Mouse (Mus musculus): ENCODE results near the gene Pde1c. TPM values are rescaled to one million over a fixed set of nuclear protein-coding genes. Genes with fewer than 3 reads are reported as not detected.

The Pde1c gene
- total and polyA plus RNA-seq, 3 experiments, result 9.7 to 85.7 (median 64.9) TPM

- intact Hi-C loops (cut with DNase I), result loop anchor here (10.0 kb wide), 1 partner anchor 299 kb away; no protein-coding TSS in a partner anchor
- H3K27me3 ChIP-seq (ENCODE audit: control insufficient read depth, insufficient read depth, low read length), result no peaks in the 10 kb centered on the region
- H3K9ac ChIP-seq (ENCODE audit: low read depth, low read length), result no peak overlapping the region
- H3K4me1 ChIP-seq (ENCODE audit: control insufficient read depth, insufficient read depth, low read length), result peaks cover 3% of the 10 kb centered on the region; the same call in 1 of the 2 replicates
- H3K79me2 ChIP-seq (replicated peaks; ENCODE audit: control insufficient read depth, insufficient read depth, low read length), result no peaks in the 10 kb centered on the region
- no peak overlapping the region for H3K4me3 ChIP-seq
- DNase-seq, result peak; percentile 32 to 54
- H3K27ac ChIP-seq, result peak overlapping the region; percentile 36
- no peaks in the 10 kb centered on the region for H3K36me3 ChIP-seq (ENCODE audit: control insufficient read depth, insufficient read depth, low read length)
- no peak for TF ChIP-seq EP300 (IDR thresholded peaks at IDR 0.05; ENCODE audit: insufficient read depth, low read depth, low read length)
- TF ChIP-seq POLR2A (IDR thresholded peaks at IDR 0.05; ENCODE audit: insufficient read depth, low read depth, low read length), result no peak
- no peak for TF ChIP-seq CTCF (IDR thresholded peaks at IDR 0.05)
- WGBS, result 64% methylated on average over 3 of the region's 3 CpGs
Observed at GRCm38 (mm10) chr6:56373753-56374152, 195.2 kb downstream of the Pde1c start.

GRCm38 (mm10) chr6:56373046-56373751, 195.7 kb downstream of the Pde1c start:
- no peaks in the 10 kb centered on the region for H3K27me3 ChIP-seq (ENCODE audit: control insufficient read depth, insufficient read depth, low read length)
- H3K36me3 ChIP-seq (ENCODE audit: control insufficient read depth, insufficient read depth, low read length), result no peaks in the 10 kb centered on the region
- no peak for TF ChIP-seq EP300 (IDR thresholded peaks at IDR 0.05; ENCODE audit: insufficient read depth, low read depth, low read length)
- no peak for TF ChIP-seq POLR2A (IDR thresholded peaks at IDR 0.05; ENCODE audit: insufficient read depth, low read depth, low read length)
- TF ChIP-seq CTCF (IDR thresholded peaks at IDR 0.05), result no peak
- no peaks in the 10 kb centered on the region for H3K79me2 ChIP-seq (replicated peaks; ENCODE audit: control insufficient read depth, insufficient read depth, low read length)
- H3K27ac ChIP-seq, result peak overlapping the region; percentile 36
- intact Hi-C loops (cut with DNase I), result loop anchor here (10.0 kb wide), 1 partner anchor 298 kb away; no protein-coding TSS in a partner anchor
- no peak overlapping the region for H3K9ac ChIP-seq (ENCODE audit: low read depth, low read length)
- no peak overlapping the region for H3K4me3 ChIP-seq
- WGBS, result 29% methylated on average over 10 of the region's 10 CpGs
- no peak for DNase-seq
- peaks cover 3% of the 10 kb centered on the region; the same call in 1 of the 2 replicates for H3K4me1 ChIP-seq (ENCODE audit: control insufficient read depth, insufficient read depth, low read length)

- DNase-seq, result no peak
- Histone ChIP-seq H3K27ac (no peak overlapping the region), H3K36me3 (ENCODE audit: control insufficient read depth, insufficient read depth, low read length) (no peaks in the 10 kb centered on the region), H3K4me1 (ENCODE audit: control insufficient read depth, insufficient read depth, low read length) (peaks cover 1% of the 10 kb centered on the region; the same call in 1 of the 2 replicates), H3K79me2 (replicated peaks; ENCODE audit: control insufficient read depth, insufficient read depth, low read length) (no peaks in the 10 kb centered on the region), H3K9ac (ENCODE audit: low read depth, low read length) (no peak overlapping the region), H3K4me3 (no peak overlapping the region), H3K27me3 (ENCODE audit: control insufficient read depth, insufficient read depth, low read length) (no peaks in the 10 kb centered on the region)
- WGBS, result 89% methylated on average over 13 of the region's 13 CpGs
- intact Hi-C loops (cut with DNase I), result no loop called here
- TF ChIP-seq POLR2A (IDR thresholded peaks at IDR 0.05; ENCODE audit: insufficient read depth, low read depth, low read length), result no peak
- TF ChIP-seq EP300 (IDR thresholded peaks at IDR 0.05; ENCODE audit: insufficient read depth, low read depth, low read length), result no peak
- no peak for TF ChIP-seq CTCF (IDR thresholded peaks at IDR 0.05)
Observed at GRCm38 (mm10) chr6:56369462-56369861, 199.4 kb downstream of the Pde1c start.

GRCm38 (mm10) chr6:56368116-56368515, 200.8 kb downstream of the Pde1c start:
- Histone ChIP-seq H3K27ac (no peak overlapping the region), H3K9ac (ENCODE audit: low read depth, low read length) (no peak overlapping the region), H3K79me2 (replicated peaks; ENCODE audit: control insufficient read depth, insufficient read depth, low read length) (no peaks in the 10 kb centered on the region), H3K27me3 (ENCODE audit: control insufficient read depth, insufficient read depth, low read length) (no peaks in the 10 kb centered on the region), H3K4me3 (no peak overlapping the region), H3K36me3 (ENCODE audit: control insufficient read depth, insufficient read depth, low read length) (no peaks in the 10 kb centered on the region), H3K4me1 (ENCODE audit: control insufficient read depth, insufficient read depth, low read length) (no peaks in the 10 kb centered on the region; the same call in 1 of the 2 replicates)
- intact Hi-C loops (cut with DNase I), result no loop called here
- DNase-seq, result no peak
- TF ChIP-seq POLR2A (IDR thresholded peaks at IDR 0.05; ENCODE audit: insufficient read depth, low read depth, low read length), result no peak
- TF ChIP-seq EP300 (IDR thresholded peaks at IDR 0.05; ENCODE audit: insufficient read depth, low read depth, low read length), result no peak
- no peak for TF ChIP-seq CTCF (IDR thresholded peaks at IDR 0.05)
- 30% methylated on average over 1 of the region's 1 CpGs for WGBS

GRCm38 (mm10) chr6:56367257-56367656, 201.6 kb downstream of the Pde1c start:
- Histone ChIP-seq H3K27me3 (ENCODE audit: control insufficient read depth, insufficient read depth, low read length) (no peaks in the 10 kb centered on the region), H3K4me1 (ENCODE audit: control insufficient read depth, insufficient read depth, low read length) (no peaks in the 10 kb centered on the region; the same call in 1 of the 2 replicates), H3K36me3 (ENCODE audit: control insufficient read depth, insufficient read depth, low read length) (no peaks in the 10 kb centered on the region), H3K27ac (no peak overlapping the region), H3K4me3 (no peak overlapping the region), H3K9ac (ENCODE audit: low read depth, low read length) (no peak overlapping the region), H3K79me2 (replicated peaks; ENCODE audit: control insufficient read depth, insufficient read depth, low read length) (no peaks in the 10 kb centered on the region)
- intact Hi-C loops (cut with DNase I), result no loop called here
- TF ChIP-seq POLR2A (IDR thresholded peaks at IDR 0.05; ENCODE audit: insufficient read depth, low read depth, low read length), result no peak
- TF ChIP-seq CTCF (IDR thresholded peaks at IDR 0.05), result no peak
- no peak for TF ChIP-seq EP300 (IDR thresholded peaks at IDR 0.05; ENCODE audit: insufficient read depth, low read depth, low read length)
- DNase-seq, result no peak

GRCm38 (mm10) chr6:56362650-56363049, 206.3 kb downstream of the Pde1c start:
- no peak overlapping the region for H3K27ac ChIP-seq
- DNase-seq, result peak; percentile 13 to 34
- WGBS, result 6% methylated on average over 5 of the region's 5 CpGs
- no peaks in the 10 kb centered on the region for H3K27me3 ChIP-seq (ENCODE audit: control insufficient read depth, insufficient read depth, low read length)
- H3K79me2 ChIP-seq (replicated peaks; ENCODE audit: control insufficient read depth, insufficient read depth, low read length), result no peaks in the 10 kb centered on the region
- H3K36me3 ChIP-seq (ENCODE audit: control insufficient read depth, insufficient read depth, low read length), result peaks cover 2% of the 10 kb centered on the region; the same call in 1 of the 2 replicates
- no peaks in the 10 kb centered on the region; the same call in 1 of the 2 replicates for H3K4me1 ChIP-seq (ENCODE audit: control insufficient read depth, insufficient read depth, low read length)
- intact Hi-C loops (cut with DNase I), result no loop called here
- TF ChIP-seq CTCF (IDR thresholded peaks at IDR 0.05) (no peak), POLR2A (IDR thresholded peaks at IDR 0.05; ENCODE audit: insufficient read depth, low read depth, low read length) (no peak), EP300 (IDR thresholded peaks at IDR 0.05; ENCODE audit: insufficient read depth, low read depth, low read length) (no peak)
- no peak overlapping the region for H3K4me3 ChIP-seq
- no peak overlapping the region for H3K9ac ChIP-seq (ENCODE audit: low read depth, low read length)

Data from heart, adult 2 months (tissue).